Mouse (Mus musculus) activated CD4-positive, CD25-positive, alpha-beta regulatory T cell, adult 9 weeks (primary cell): ENCODE measurements around the gene Mcrs1. TPM values are rescaled to one million over a fixed set of nuclear protein-coding genes. Genes with fewer than 3 reads are reported as not detected.

ENCODE experiments used
- polyA plus RNA-seq: library from polyadenylated mRNA; unstranded; fragments of 100-300 nt; shearing (Covaris generic); gene quantifications from one replicate; pipeline ENCODE4 v1.2.1, GENCODE M21; 2017

Gene Mcrs1
- polyA plus RNA-seq, result 107 TPM

GRCm38 (mm10) chr15:99251626-99252380 lies at the start of gene Mcrs1:
Mcrs1 (minus strand) TSS chr15:99251961.

GRCm38 (mm10) chr15:99295484-99295981 lies 43.8 kb upstream of the Mcrs1 start, which contains the start of gene Fam186b:
Fam186b (minus strand) TSS chr15:99295888.

GRCm38 (mm10) chr15:99294813-99295374 lies 43.1 kb upstream of the Mcrs1 start, which contains the start of gene Prpf40b:
Prpf40b (plus strand) TSS chr15:99295087.

GRCm38 (mm10) chr15:99224208-99224911 lies 27.4 kb downstream of the Mcrs1 start, which contains the start of gene Kcnh3:
Kcnh3 (plus strand) TSS chr15:99224861.

Other genes with a start within 250 kb of the Mcrs1 start
- 67.9 TPM for gene Tuba1c, start 222.1 kb downstream of the Mcrs1 start, polyA plus RNA-seq
- gene Prph, start 196.8 kb downstream of the Mcrs1 start, polyA plus RNA-seq, result not detected
- gene Troap, start 177.4 kb downstream of the Mcrs1 start, polyA plus RNA-seq, result 1.7 TPM
- gene C1ql4, start 164.1 kb downstream of the Mcrs1 start, polyA plus RNA-seq, result not detected
- gene Dnajc22, start 158.8 kb downstream of the Mcrs1 start, polyA plus RNA-seq, result not detected
- gene Spats2, start 126.0 kb downstream of the Mcrs1 start, polyA plus RNA-seq, result 0.15 TPM
- gene Kcnh3, start 27.1 kb downstream of the Mcrs1 start, polyA plus RNA-seq, result 1.1 TPM
- 12.6 TPM for gene Prpf40b, start 43.1 kb upstream of the Mcrs1 start, polyA plus RNA-seq
- 0.17 TPM for gene Fam186b, start 43.9 kb upstream of the Mcrs1 start, polyA plus RNA-seq
- gene Fmnl3, start 118.5 kb upstream of the Mcrs1 start, polyA plus RNA-seq, result 28.2 TPM
- gene Tmbim6, start 140.9 kb upstream of the Mcrs1 start, polyA plus RNA-seq, result 197 TPM
- 17.4 TPM for gene Nckap5l, start 205.8 kb upstream of the Mcrs1 start, polyA plus RNA-seq
- gene Bcdin3d, start 222.8 kb upstream of the Mcrs1 start, polyA plus RNA-seq, result 26.9 TPM